ENCODE assay signal across 11 mouse cellular contexts in genomic region chr2:80275136-80275535, GRCm38 (mm10). TPM values are rescaled to one million over a fixed set of nuclear protein-coding genes. Genes with fewer than 3 reads are reported as not detected.
DNase-seq lines count a peak whose midpoint lies in the region; ATAC-seq and TF ChIP-seq lines count a peak whose summit lies in the region.
"Had no signal": no experiment of that assay in that cellular context is flagged by ENCODE, and none has a peak within 500 bp of the region (broad histone marks: within the 10 kb centered on the region; RNA-seq: fewer than 3 reads in every experiment).

No protein-coding gene starts in this region.

- TF ChIP-seq EP300 in MEL (IDR thresholded peaks at IDR 0.05; ENCODE audit: low read depth in 1 of 2, low read length in 2 of 2) = no peak

- no peak for ATAC-seq in hindbrain, embryonic 13.5 days (ENCODE audit: low FRiP score)
- no peak for ATAC-seq in limb, embryonic 14.5 days (ENCODE audit: low FRiP score, low read depth)

- H3K79me2 ChIP-seq in MEL (ENCODE audit: control insufficient read depth, insufficient read depth, low read length, poor library complexity) = no peaks in the 10 kb centered on the region

- no peak overlapping the region for H3K9ac ChIP-seq in hindbrain, embryonic 13.5 days
- H3K9ac ChIP-seq in MEL (ENCODE audit: control insufficient read depth, low read depth, low read length, poor library complexity, severe bottlenecking) = no peak overlapping the region
- H3K9ac ChIP-seq in limb, embryonic 14.5 days (ENCODE audit: low read depth, low read length, severe bottlenecking) = no peak overlapping the region
- H3K9ac ChIP-seq: embryonic facial prominence, embryonic 12.5 days had no signal

- no peaks in the 10 kb centered on the region for H3K27me3 ChIP-seq in hindbrain, embryonic 10.5 days (ENCODE audit: insufficient read depth, poor library complexity, severe bottlenecking)
- H3K27me3 ChIP-seq in hindbrain, embryonic 13.5 days = no peaks in the 10 kb centered on the region
- H3K27me3 ChIP-seq in MEL (ENCODE audit: control insufficient read depth in 1 of 2, insufficient read depth in 2 of 2, low read length in 2 of 2) = peaks cover 0 to 2% of the 10 kb centered on the region in 2 experiments; a peak in 1 of 4 replicates
- H3K27me3 ChIP-seq in limb, embryonic 14.5 days (ENCODE audit: control insufficient read depth, insufficient read depth, low read length) = no peaks in the 10 kb centered on the region
- H3K27me3 ChIP-seq: embryonic facial prominence, embryonic 12.5 days had no signal

- H3K9me3 ChIP-seq in hindbrain, embryonic 10.5 days = no peaks in the 10 kb centered on the region
- H3K9me3 ChIP-seq in hindbrain, embryonic 13.5 days = no peaks in the 10 kb centered on the region
- H3K9me3 ChIP-seq in MEL (replicated peaks; ENCODE audit: insufficient read depth, low read length) = no peaks in the 10 kb centered on the region
- H3K9me3 ChIP-seq in limb, embryonic 14.5 days (ENCODE audit: control insufficient read depth, low read length) = no peaks in the 10 kb centered on the region
- H3K9me3 ChIP-seq: embryonic facial prominence, embryonic 12.5 days had no signal

- WGBS in hindbrain, embryonic 10.5 days = 56% methylated on average over 2 of the region's 2 CpGs
- 53% methylated on average over 2 of the region's 2 CpGs for WGBS in hindbrain, embryonic 13.5 days
- 37% methylated on average over 2 of the region's 2 CpGs for WGBS in limb, embryonic 14.5 days

- TF ChIP-seq POLR2A in MEL (IDR thresholded peaks at IDR 0.05; ENCODE audit: control insufficient read depth in 1 of 2, insufficient read depth in 1 of 2, low read depth in 1 of 2, low read length in 2 of 2, poor library complexity in 1 of 2) = no peak
- TF ChIP-seq POLR2A in limb, embryonic 14.5 days (IDR thresholded peaks at IDR 0.05; ENCODE audit: borderline replicate concordance, extremely low read depth, insufficient read depth, insufficient read length) = no peak

- no peak overlapping the region for H3K4me3 ChIP-seq in hindbrain, embryonic 10.5 days
- no peak overlapping the region for H3K4me3 ChIP-seq in hindbrain, embryonic 13.5 days
- H3K4me3 ChIP-seq in MEL (ENCODE audit: control insufficient read depth in 1 of 2, insufficient read depth in 1 of 2, low read depth in 2 of 2, low read length in 2 of 2) = no peak overlapping the region
- H3K4me3 ChIP-seq in limb, embryonic 14.5 days (replicated peaks; ENCODE audit: low read length) = no peak overlapping the region
- H3K4me3 ChIP-seq: embryonic facial prominence, embryonic 12.5 days had no signal

- no peak overlapping the region for H3K4me2 ChIP-seq in hindbrain, embryonic 13.5 days
- no peak overlapping the region for H3K4me2 ChIP-seq in limb, embryonic 14.5 days (replicated peaks; ENCODE audit: low read depth, low read length, severe bottlenecking)
- H3K4me2 ChIP-seq: embryonic facial prominence, embryonic 12.5 days had no signal

- peak; percentile 3 to 63 (median 45); a peak in 3 of 6 replicates for TF ChIP-seq CTCF in MEL (IDR thresholded peaks at IDR 0.05 in 2 of 3, conservative IDR thresholded peaks at IDR 0.05 in 1 of 3; ENCODE audit: control insufficient read depth in 1 of 3, insufficient read depth in 1 of 3, low read depth in 2 of 3, low read length in 3 of 3, poor library complexity in 1 of 3, severe bottlenecking in 1 of 3)

- no peaks in the 10 kb centered on the region for H3K36me3 ChIP-seq in hindbrain, embryonic 10.5 days
- H3K36me3 ChIP-seq in hindbrain, embryonic 13.5 days = no peaks in the 10 kb centered on the region
- no peaks in the 10 kb centered on the region for H3K36me3 ChIP-seq in MEL (ENCODE audit: control insufficient read depth in 1 of 2, insufficient read depth in 2 of 2, low read length in 2 of 2)
- H3K36me3 ChIP-seq in limb, embryonic 14.5 days (ENCODE audit: control insufficient read depth, insufficient read depth, low read length) = no peaks in the 10 kb centered on the region
- H3K36me3 ChIP-seq: embryonic facial prominence, embryonic 12.5 days had no signal

- no peak overlapping the region for H3K27ac ChIP-seq in hindbrain, embryonic 10.5 days
- no peak overlapping the region for H3K27ac ChIP-seq in hindbrain, embryonic 13.5 days
- no peak overlapping the region for H3K27ac ChIP-seq in MEL (ENCODE audit: control insufficient read depth, low read depth, low read length)
- no peak overlapping the region for H3K27ac ChIP-seq in limb, embryonic 14.5 days (replicated peaks; ENCODE audit: low read depth, low read length)
- H3K27ac ChIP-seq: embryonic facial prominence, embryonic 12.5 days had no signal

- H3K4me1 ChIP-seq in hindbrain, embryonic 10.5 days (replicated peaks) = no peaks in the 10 kb centered on the region
- no peaks in the 10 kb centered on the region for H3K4me1 ChIP-seq in hindbrain, embryonic 13.5 days (replicated peaks)
- no peaks in the 10 kb centered on the region for H3K4me1 ChIP-seq in MEL (ENCODE audit: control insufficient read depth in 1 of 2, insufficient read depth in 2 of 2, low read length in 2 of 2)
- H3K4me1 ChIP-seq in limb, embryonic 14.5 days (ENCODE audit: control insufficient read depth, insufficient read depth, low read length) = no peaks in the 10 kb centered on the region
- H3K4me1 ChIP-seq: embryonic facial prominence, embryonic 12.5 days had no signal

- TF ChIP-seq RAD21 in MEL (IDR thresholded peaks at IDR 0.05; ENCODE audit: low read depth, low read length) = peak; percentile 38

- DNase-seq in hindbrain, embryonic 10.5 days (ENCODE audit: low spot score) = peak; percentile 6
- DNase-seq in 416B (ENCODE audit: low read depth) = peak; percentile 71
- peak; percentile 65 for DNase-seq in MEL (ENCODE audit: low read depth, low spot score)
- peak; percentile 49 for DNase-seq in embryo, embryonic 11.5 days (ENCODE audit: low read depth, low spot score)
- peak; percentile 66 for DNase-seq in limb, embryonic 14.5 days (ENCODE audit: low spot score)
- peak; percentile 6 for DNase-seq in yolk sac, embryonic 10.5 days (ENCODE audit: low spot score)
- no peak for DNase-seq in ovary, postnatal 36 days (ENCODE audit: low spot score)

TF ChIP-seq in MEL, 35 proteins besides CTCF, POLR2A, EP300 and RAD21:
- TF ChIP-seq MEF2A (IDR thresholded peaks at IDR 0.05; ENCODE audit: extremely low read depth, insufficient replicate concordance, low read depth, low read length, poor library complexity, severe bottlenecking) = no peak
- TF ChIP-seq USF2 (IDR thresholded peaks at IDR 0.05; ENCODE audit: borderline replicate concordance in 1 of 2, insufficient read depth in 1 of 2, low read depth in 1 of 2, low read length in 2 of 2) = no peak
- no peak for TF ChIP-seq ELF1 (IDR thresholded peaks at IDR 0.05; ENCODE audit: low read depth, low read length)
- peak; percentile 62 for TF ChIP-seq SMC3 (IDR thresholded peaks at IDR 0.05; ENCODE audit: low read depth, low read length)
TF ChIP-seq in MEL: peak in this region for 1.

RNA-seq across cellular contexts. Expression of gene Prdx6b, which starts 17.1 kb away (rescaled TPM):
- not detected in 2 replicates for polyA plus RNA-seq in hindbrain, embryonic 10.5 days (2016; fragmentation: Nextera tagmentation; extraction: Ambion mirVana)
- not detected in 2 replicates for polyA plus RNA-seq in hindbrain, embryonic 13.5 days (2015; fragmentation: Nextera tagmentation; extraction: Ambion mirVana)
- total RNA-seq in MEL (2012; rRNA removed) = not detected in 2 replicates
- polyA plus RNA-seq in MEL (2012; ENCODE audit: insufficient read depth in 1 of 2, insufficient read length in 2 of 2, low read depth in 1 of 2, low replicate concordance in 2 of 2, missing spikeins in 1 of 2) = not detected
- polyA plus RNA-seq in limb, embryonic 14.5 days (2012; rRNA removed) = not detected in 2 replicates
- polyA plus RNA-seq in limb, embryonic 14.5 days (2014; fragmentation: Nextera tagmentation; extraction: Ambion mirVana) = not detected in 2 replicates
- total RNA-seq: left cerebral cortex, postnatal 10 days had no signal
- polyA plus RNA-seq: embryonic facial prominence, embryonic 12.5 days; small intestine, adult 2 months had no signal

RNA-seq across cellular contexts. Expression of gene Dnajc10, which starts 40.1 kb away (rescaled TPM):
- 74.3 and 83.8 TPM in 2 replicates for polyA plus RNA-seq in hindbrain, embryonic 10.5 days (2016; fragmentation: Nextera tagmentation; extraction: Ambion mirVana)
- polyA plus RNA-seq in hindbrain, embryonic 13.5 days (2015; fragmentation: Nextera tagmentation; extraction: Ambion mirVana) = 66.3 TPM in 2 replicates
- total RNA-seq in MEL (2012; rRNA removed) = 53.9 and 65.4 TPM in 2 replicates
- 10 to 100 TPM; 35.9 to 51.8 TPM for polyA plus RNA-seq in MEL (2012; ENCODE audit: insufficient read depth in 1 of 2, insufficient read length in 2 of 2, low read depth in 1 of 2, low replicate concordance in 2 of 2, missing spikeins in 1 of 2)
- polyA plus RNA-seq in limb, embryonic 14.5 days (2012; rRNA removed) = 58.1 and 59.3 TPM in 2 replicates
- 78.5 and 84.9 TPM in 2 replicates for polyA plus RNA-seq in limb, embryonic 14.5 days (2014; fragmentation: Nextera tagmentation; extraction: Ambion mirVana)
